Mouse (Mus musculus): Measurements from ENCODE around the gene Ifng. TPM values are rescaled to one million over a fixed set of nuclear protein-coding genes. Genes with fewer than 3 reads are reported as not detected.

The Ifng gene
- polyA plus RNA-seq (2015; fragmentation: Nextera tagmentation; extraction: Ambion mirVana): 0.11 TPM in 1 of 2 replicates, not detected in the other

GRCm38 (mm10) chr10:118440742-118441240, at the start of gene Ifng:
TSS of gene Ifng (plus strand) at chr10:118441046.
- H3K27ac ChIP-seq: no peak within 1 kb of the TSS
- no peaks in the 10 kb centered on the region for H3K27me3 ChIP-seq
- 87% methylated on average over 11 of the region's 11 CpGs for WGBS

GRCm38 (mm10) chr10:118399917-118400316, 40.9 kb upstream of the Ifng start:
- no peak for ATAC-seq (replicated peaks; ENCODE audit: insufficient number of reproducible peaks, insufficient read depth, low FRiP score, low read depth)
- no peak overlapping the region for H3K9ac ChIP-seq
- H3K4me1 ChIP-seq (replicated peaks): peaks cover 3% of the 10 kb centered on the region; the same call in 1 of the 2 replicates
- H3K4me3 ChIP-seq: no peak overlapping the region
- no peak overlapping the region for H3K4me2 ChIP-seq
- no peaks in the 10 kb centered on the region for H3K9me3 ChIP-seq (replicated peaks)
- no peaks in the 10 kb centered on the region for H3K27me3 ChIP-seq
- no peak overlapping the region for H3K27ac ChIP-seq
- no peaks in the 10 kb centered on the region for H3K36me3 ChIP-seq
- 72% methylated on average over 16 of the region's 16 CpGs for WGBS

More at GRCm38 (mm10) chr10:118440742-118441240, at the start of gene Ifng:
- Histone ChIP-seq H3K9me3 (replicated peaks) (no peaks in the 10 kb centered on the region), H3K4me3 (no peak within 1 kb of the TSS), H3K4me2 (no peak within 1 kb of the TSS), H3K36me3 (no peaks in the 10 kb centered on the region), H3K4me1 (replicated peaks) (peaks cover 5% of the 10 kb centered on the region; the same call in 1 of the 2 replicates), H3K9ac (no peak within 1 kb of the TSS)
- ATAC-seq (replicated peaks; ENCODE audit: insufficient number of reproducible peaks, insufficient read depth, low FRiP score, low read depth): no peak

GRCm38 (mm10) chr10:118406463-118407221, 34.2 kb upstream of the Ifng start:
- no peak overlapping the region for H3K4me2 ChIP-seq
- H3K27ac ChIP-seq: no peak overlapping the region
- H3K36me3 ChIP-seq: no peaks in the 10 kb centered on the region
- H3K27me3 ChIP-seq: no peaks in the 10 kb centered on the region
- ATAC-seq (replicated peaks; ENCODE audit: insufficient number of reproducible peaks, insufficient read depth, low FRiP score, low read depth): no peak
- no peak overlapping the region for H3K9ac ChIP-seq
- H3K4me3 ChIP-seq: no peak overlapping the region
- no peaks in the 10 kb centered on the region for H3K9me3 ChIP-seq (replicated peaks)
- WGBS: 69% methylated on average over 5 of the region's 5 CpGs
- no peaks in the 10 kb centered on the region for H3K4me1 ChIP-seq (replicated peaks)

GRCm38 (mm10) chr10:118411377-118411776, 29.5 kb upstream of the Ifng start:
- Histone ChIP-seq H3K4me3 (no peak overlapping the region), H3K27ac (no peak overlapping the region), H3K36me3 (no peaks in the 10 kb centered on the region), H3K4me2 (no peak overlapping the region), H3K9ac (no peak overlapping the region), H3K27me3 (no peaks in the 10 kb centered on the region), H3K4me1 (replicated peaks) (no peaks in the 10 kb centered on the region), H3K9me3 (replicated peaks) (no peaks in the 10 kb centered on the region)
- no peak for ATAC-seq (replicated peaks; ENCODE audit: insufficient number of reproducible peaks, insufficient read depth, low FRiP score, low read depth)

- no peaks in the 10 kb centered on the region for H3K36me3 ChIP-seq
- no peaks in the 10 kb centered on the region for H3K4me1 ChIP-seq (replicated peaks)
- no peaks in the 10 kb centered on the region for H3K9me3 ChIP-seq (replicated peaks)
- no peaks in the 10 kb centered on the region for H3K27me3 ChIP-seq
- ATAC-seq (replicated peaks; ENCODE audit: insufficient number of reproducible peaks, insufficient read depth, low FRiP score, low read depth): no peak
- H3K4me3 ChIP-seq: no peak overlapping the region
- H3K9ac ChIP-seq: no peak overlapping the region
- 73% methylated on average over 5 of the region's 5 CpGs for WGBS
- H3K27ac ChIP-seq: no peak overlapping the region
- no peak overlapping the region for H3K4me2 ChIP-seq
Observed at GRCm38 (mm10) chr10:118412774-118413173, 28.1 kb upstream of the Ifng start.

GRCm38 (mm10) chr10:118419000-118419425, 21.8 kb upstream of the Ifng start:
- Histone ChIP-seq H3K27ac (no peak overlapping the region), H3K36me3 (no peaks in the 10 kb centered on the region), H3K27me3 (no peaks in the 10 kb centered on the region), H3K4me3 (no peak overlapping the region), H3K4me1 (replicated peaks) (no peaks in the 10 kb centered on the region), H3K9me3 (replicated peaks) (no peaks in the 10 kb centered on the region), H3K9ac (no peak overlapping the region), H3K4me2 (no peak overlapping the region)
- no peak for ATAC-seq (replicated peaks; ENCODE audit: insufficient number of reproducible peaks, insufficient read depth, low FRiP score, low read depth)
- whole genome bisulfite sequencing: 60% methylated on average over 7 of the region's 7 CpGs

- H3K36me3 ChIP-seq: no peaks in the 10 kb centered on the region
- H3K27ac ChIP-seq: no peak overlapping the region
- no peaks in the 10 kb centered on the region for H3K4me1 ChIP-seq (replicated peaks)
- no peaks in the 10 kb centered on the region for H3K9me3 ChIP-seq (replicated peaks)
- no peaks in the 10 kb centered on the region for H3K27me3 ChIP-seq
- ATAC-seq (replicated peaks; ENCODE audit: insufficient number of reproducible peaks, insufficient read depth, low FRiP score, low read depth): no peak
- no peak overlapping the region for H3K4me3 ChIP-seq
- H3K9ac ChIP-seq: no peak overlapping the region
- H3K4me2 ChIP-seq: no peak overlapping the region
Observed at GRCm38 (mm10) chr10:118420896-118421295, 19.9 kb upstream of the Ifng start.

GRCm38 (mm10) chr10:118435501-118435900, 5.3 kb upstream of the Ifng start:
- H3K27me3 ChIP-seq: no peaks in the 10 kb centered on the region
- WGBS: 83% methylated on average over 6 of the region's 6 CpGs
- no peaks in the 10 kb centered on the region for H3K4me1 ChIP-seq (replicated peaks)
- no peak overlapping the region for H3K27ac ChIP-seq
- no peak overlapping the region for H3K4me3 ChIP-seq
- no peaks in the 10 kb centered on the region for H3K9me3 ChIP-seq (replicated peaks)
- no peak for ATAC-seq (replicated peaks; ENCODE audit: insufficient number of reproducible peaks, insufficient read depth, low FRiP score, low read depth)
- no peaks in the 10 kb centered on the region for H3K36me3 ChIP-seq
- no peak overlapping the region for H3K9ac ChIP-seq
- no peak overlapping the region for H3K4me2 ChIP-seq

- Histone ChIP-seq H3K27me3 (no peaks in the 10 kb centered on the region), H3K4me2 (no peak overlapping the region), H3K27ac (no peak overlapping the region), H3K4me3 (no peak overlapping the region), H3K36me3 (no peaks in the 10 kb centered on the region), H3K4me1 (replicated peaks) (peaks cover 7% of the 10 kb centered on the region; the same call in 1 of the 2 replicates), H3K9ac (no peak overlapping the region), H3K9me3 (replicated peaks) (no peaks in the 10 kb centered on the region)
- ATAC-seq (replicated peaks; ENCODE audit: insufficient number of reproducible peaks, insufficient read depth, low FRiP score, low read depth): no peak
- WGBS: 58% methylated on average over 3 of the region's 3 CpGs
Observed at GRCm38 (mm10) chr10:118441898-118442297, 1.1 kb downstream of the Ifng start.

- no peak overlapping the region for H3K4me3 ChIP-seq
- H3K9ac ChIP-seq: no peak overlapping the region
- no peaks in the 10 kb centered on the region for H3K27me3 ChIP-seq
- H3K27ac ChIP-seq: no peak overlapping the region
- no peak overlapping the region for H3K4me2 ChIP-seq
- H3K9me3 ChIP-seq (replicated peaks): no peaks in the 10 kb centered on the region
- H3K4me1 ChIP-seq (replicated peaks): peaks cover 7% of the 10 kb centered on the region; the same call in 1 of the 2 replicates
- no peaks in the 10 kb centered on the region for H3K36me3 ChIP-seq
- ATAC-seq (replicated peaks; ENCODE audit: insufficient number of reproducible peaks, insufficient read depth, low FRiP score, low read depth): no peak
- WGBS: 69% methylated on average over 6 of the region's 6 CpGs
Observed at GRCm38 (mm10) chr10:118442999-118443398, 2.2 kb downstream of the Ifng start.

GRCm38 (mm10) chr10:118445021-118445420, 4.2 kb downstream of the Ifng start:
- Histone ChIP-seq H3K36me3 (no peaks in the 10 kb centered on the region), H3K27ac (no peak overlapping the region), H3K27me3 (no peaks in the 10 kb centered on the region), H3K4me3 (no peak overlapping the region), H3K9me3 (replicated peaks) (no peaks in the 10 kb centered on the region), H3K4me1 (replicated peaks) (peaks cover 7% of the 10 kb centered on the region; the same call in 1 of the 2 replicates), H3K4me2 (no peak overlapping the region), H3K9ac (no peak overlapping the region)
- no peak for ATAC-seq (replicated peaks; ENCODE audit: insufficient number of reproducible peaks, insufficient read depth, low FRiP score, low read depth)
- 79% methylated on average over 6 of the region's 6 CpGs for WGBS

GRCm38 (mm10) chr10:118445502-118445901, 4.7 kb downstream of the Ifng start:
- WGBS: 40% methylated on average over 8 of the region's 8 CpGs
- H3K9ac ChIP-seq: no peak overlapping the region
- 0 out of 2 replicates have a peak, but pooled peaks have one; percentile 50 for ATAC-seq (replicated peaks; ENCODE audit: insufficient number of reproducible peaks, insufficient read depth, low FRiP score, low read depth)
- no peaks in the 10 kb centered on the region for H3K9me3 ChIP-seq (replicated peaks)
- H3K27me3 ChIP-seq: no peaks in the 10 kb centered on the region
- no peak overlapping the region for H3K4me3 ChIP-seq
- H3K27ac ChIP-seq: no peak overlapping the region
- peaks cover 7% of the 10 kb centered on the region; the same call in 1 of the 2 replicates for H3K4me1 ChIP-seq (replicated peaks)
- H3K36me3 ChIP-seq: no peaks in the 10 kb centered on the region
- 0 out of 2 replicates have a peak overlapping the region, but pooled peaks have one; percentile 8 for H3K4me2 ChIP-seq
